Mouse (Mus musculus) G1E (cell line): ENCODE data around the gene Lamp1.

Source experiments
- CTCF ChIP-seq: IDR thresholded peaks from 2 replicates; pipeline ENCODE4 v1.5.1; 2012; ENCODE audit warnings: low read depth, low read length, inconsistent platforms, mixed read lengths
- GATA1 ChIP-seq: IDR thresholded peaks from 2 replicates; pipeline ENCODE4 v1.6.1; 2012; ENCODE audit warnings: borderline replicate concordance, low read length, inconsistent platforms, mixed read lengths
- GATA2 ChIP-seq: IDR thresholded peaks from 2 replicates; pipeline ENCODE4 v1.6.1; 2012; ENCODE audit warnings: low read depth, low read length, inconsistent platforms, borderline replicate concordance
- POLR2AphosphoS5 ChIP-seq: IDR thresholded peaks from 2 replicates; pipeline ENCODE4 v1.6.1; 2012; ENCODE audit warnings: low read depth, low read length, inconsistent platforms; ENCODE audit not compliant: insufficient replicate concordance
- TAL1 ChIP-seq: conservative IDR thresholded peaks from 2 replicates; pipeline ENCODE4 v1.6.1; 2012; ENCODE audit warnings: low read depth, low read length, inconsistent platforms, mixed read lengths

- TF ChIP-seq CTCF: no peak
- no peak for TF ChIP-seq GATA1
- TF ChIP-seq TAL1: no peak
- no peak for TF ChIP-seq POLR2AphosphoS5
- no peak for TF ChIP-seq GATA2
Measured at GRCm38 (mm10) chr8:13187638-13188037, 28.7 kb downstream of the Lamp1 start.
